Mouse (Mus musculus) embryo, embryonic 10.5 days (tissue): Measurements from ENCODE around the gene Dnase1l3.

Source experiments
- DNase-seq: peaks from one replicate; pipeline ENCODE4 v3.0.0-alpha.2; 2015; ENCODE audit warnings: low spot score

The Dnase1l3 gene

DNA sequence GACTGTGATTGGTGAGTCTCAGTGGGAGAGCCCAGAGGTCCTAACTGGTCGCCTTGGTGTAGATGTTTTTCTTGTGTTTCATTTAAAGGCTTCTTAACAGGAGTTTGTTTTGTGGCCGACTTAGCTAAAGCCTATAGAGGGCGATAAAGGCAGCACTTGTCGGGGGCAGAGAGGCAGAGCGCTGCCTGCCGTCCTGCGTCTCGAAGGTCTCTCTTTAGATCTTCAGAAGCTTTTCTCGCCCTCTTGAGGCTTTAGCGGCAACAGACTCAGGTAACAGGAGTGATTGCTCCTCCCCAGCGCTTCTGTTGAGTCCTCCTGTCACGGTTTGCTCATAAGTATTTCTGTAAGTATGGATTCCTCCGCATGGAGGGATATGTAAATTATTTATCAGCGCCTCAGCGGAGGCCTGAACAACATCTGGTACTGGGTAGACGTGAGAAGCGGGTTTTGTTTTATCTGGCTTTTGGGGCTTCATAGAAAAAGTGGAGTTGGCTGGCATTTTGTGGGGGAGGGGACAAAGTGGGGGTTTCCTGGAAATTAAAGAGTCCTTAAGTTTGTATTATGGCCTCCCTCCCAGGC is 57.2 kb downstream of the Dnase1l3 start:
- DNase-seq = peak; percentile 67

DNA sequence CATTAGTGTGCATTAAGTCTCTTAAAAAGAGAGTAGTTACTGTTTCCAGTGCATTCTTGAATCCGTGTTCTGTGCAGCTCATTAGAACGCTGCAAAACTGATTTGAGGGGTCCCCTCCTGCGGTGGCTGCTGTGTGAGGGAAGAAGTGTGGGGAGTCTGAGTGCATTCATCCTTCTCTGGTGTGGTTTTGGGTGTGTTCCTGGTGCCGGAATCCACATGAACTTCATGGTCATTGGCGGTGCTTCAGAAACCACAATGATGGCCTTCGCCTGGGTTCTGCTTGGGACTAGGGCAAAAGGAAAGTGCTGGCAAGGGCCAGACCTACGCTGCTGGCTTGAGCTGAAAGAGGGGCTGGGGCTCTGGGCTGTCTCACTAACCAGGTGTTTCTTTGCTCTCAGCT is 60.2 kb downstream of the Dnase1l3 start:
- no peak for DNase-seq

DNA sequence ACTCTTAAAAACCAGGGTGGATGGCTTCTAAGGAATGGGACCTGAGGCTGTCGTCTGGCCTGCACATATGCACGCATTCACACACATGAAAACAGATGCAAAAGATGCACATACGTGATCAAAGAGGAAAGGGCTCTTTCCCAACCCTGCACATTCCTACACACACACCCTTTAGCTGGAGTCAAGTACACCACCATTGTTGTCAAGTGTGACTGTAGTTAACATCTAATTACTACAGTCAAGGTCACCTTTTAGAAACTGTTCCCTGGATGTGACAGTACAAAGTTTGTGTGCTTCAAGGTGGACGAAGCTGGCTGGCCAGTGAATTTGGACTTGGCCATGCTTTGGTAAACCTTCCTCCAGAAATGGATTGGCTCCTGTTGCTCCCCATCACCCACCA is 62.2 kb downstream of the Dnase1l3 start:
- DNase-seq = no peak

DNA sequence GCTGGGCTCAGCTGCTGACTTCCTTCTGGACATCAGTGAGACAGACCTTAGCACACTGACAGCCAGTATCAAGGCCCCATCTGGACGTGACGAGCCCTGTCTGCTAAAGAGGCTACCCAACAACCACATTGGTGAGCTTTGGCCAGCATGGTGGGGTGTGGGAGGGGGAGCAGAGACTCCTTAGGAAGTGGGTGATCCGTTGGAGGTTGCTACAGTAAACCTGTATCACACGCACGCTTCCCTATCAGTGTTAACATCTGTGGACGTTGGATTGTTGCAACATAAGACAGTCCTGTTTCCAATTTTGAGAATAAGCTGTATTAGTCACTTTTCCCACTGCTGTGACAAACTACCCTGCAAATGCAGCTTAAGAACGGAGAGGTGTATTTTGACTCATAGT is 65.3 kb downstream of the Dnase1l3 start:
- no peak for DNase-seq

DNA sequence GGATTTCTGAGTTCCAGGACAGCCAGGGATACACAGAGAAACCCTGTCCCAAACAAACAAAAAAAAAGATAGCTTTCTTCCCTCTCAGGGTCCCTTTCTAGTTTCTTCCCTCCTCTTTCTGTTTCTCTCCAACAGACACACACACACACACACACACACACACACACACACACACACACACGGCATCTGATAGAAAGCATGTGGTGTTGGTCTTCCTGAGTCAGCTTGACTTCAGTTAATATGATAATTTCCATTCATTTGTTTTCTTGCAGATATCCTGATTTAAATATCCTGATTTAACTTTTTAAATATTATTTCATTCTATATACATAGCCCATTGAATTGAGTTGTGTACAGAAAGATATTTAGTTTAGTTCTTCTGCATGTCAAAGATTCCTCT is 66.0 kb downstream of the Dnase1l3 start:
- no peak for DNase-seq

DNA sequence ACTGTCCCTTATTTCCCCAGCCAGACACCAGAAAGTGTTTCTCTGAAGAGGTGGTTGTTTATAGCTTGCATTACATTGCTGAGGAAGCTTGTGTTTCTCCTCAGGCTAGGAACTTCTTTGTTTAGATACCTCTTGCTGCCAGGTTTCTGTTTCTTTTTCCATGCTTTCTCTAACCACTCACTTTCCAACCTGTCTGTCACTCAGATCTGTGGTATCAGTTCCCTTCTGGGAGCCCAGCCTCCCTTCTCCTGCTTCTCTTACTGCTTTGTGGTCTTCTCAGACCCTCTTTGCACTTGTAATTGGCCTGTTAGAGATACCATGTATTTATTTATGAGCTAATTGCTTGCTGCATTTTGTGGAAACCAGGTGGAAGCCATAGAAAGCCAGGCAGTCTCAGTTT is 70.7 kb downstream of the Dnase1l3 start:
- DNase-seq = no peak

DNA sequence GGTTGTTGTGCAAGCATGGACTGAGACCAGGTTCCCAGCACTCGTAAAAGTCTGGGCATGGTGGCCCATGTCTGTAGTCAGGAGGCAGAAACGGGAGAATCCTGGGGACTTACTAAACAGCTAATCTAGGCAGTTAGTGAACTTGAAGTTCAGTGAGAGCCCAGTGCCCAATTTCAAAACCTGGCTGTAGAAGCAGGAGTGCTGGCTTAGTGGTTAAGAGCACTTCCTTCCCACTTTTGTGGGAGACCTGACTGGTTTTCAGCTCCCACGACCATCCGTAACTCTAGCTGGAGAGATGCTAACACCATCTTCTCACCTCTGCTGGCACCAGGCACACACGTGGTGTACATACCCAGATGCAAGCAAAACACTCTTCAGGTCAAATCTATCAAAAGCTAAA is 72.9 kb downstream of the Dnase1l3 start:
- no peak for DNase-seq

DNA sequence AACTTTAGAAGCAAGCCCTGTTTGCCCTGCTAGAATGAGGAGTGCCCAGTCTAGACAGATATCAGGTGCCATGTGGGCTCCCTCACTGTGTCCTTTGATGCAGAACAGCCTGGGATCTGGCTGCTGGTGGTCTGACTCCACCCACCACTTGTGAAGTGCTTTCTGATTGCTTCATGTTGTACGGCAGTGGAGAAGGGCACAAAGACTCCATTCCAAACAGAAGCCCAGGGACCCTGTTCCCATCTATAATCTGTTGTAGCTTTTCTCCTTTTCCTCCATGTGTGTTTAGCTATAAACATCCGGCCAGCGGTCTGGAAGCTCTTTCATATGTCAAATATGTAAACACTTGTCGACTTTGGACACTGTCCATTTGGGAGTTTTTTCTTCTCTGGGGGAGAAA is 74.5 kb downstream of the Dnase1l3 start:
- no peak for DNase-seq

DNA sequence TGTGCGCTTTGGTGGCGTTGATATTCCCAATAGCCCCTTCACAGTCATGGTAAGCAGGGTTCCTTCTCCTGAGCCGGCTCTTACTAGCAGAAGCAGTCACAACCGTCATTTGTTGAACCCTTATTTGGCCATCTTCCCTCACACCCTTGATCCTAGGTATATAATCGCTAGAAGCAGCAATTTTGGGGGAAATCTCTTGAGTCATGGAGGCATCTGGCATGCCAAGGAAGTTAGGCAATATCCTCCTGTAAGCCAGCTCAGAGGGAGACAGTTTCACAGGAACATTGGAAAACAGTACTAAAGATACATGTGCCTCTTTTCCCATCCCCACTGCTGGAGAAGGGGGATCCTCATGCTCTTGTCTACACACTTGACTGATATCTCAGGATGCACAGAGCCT is 75.1 kb downstream of the Dnase1l3 start:
- DNase-seq = no peak

DNA sequence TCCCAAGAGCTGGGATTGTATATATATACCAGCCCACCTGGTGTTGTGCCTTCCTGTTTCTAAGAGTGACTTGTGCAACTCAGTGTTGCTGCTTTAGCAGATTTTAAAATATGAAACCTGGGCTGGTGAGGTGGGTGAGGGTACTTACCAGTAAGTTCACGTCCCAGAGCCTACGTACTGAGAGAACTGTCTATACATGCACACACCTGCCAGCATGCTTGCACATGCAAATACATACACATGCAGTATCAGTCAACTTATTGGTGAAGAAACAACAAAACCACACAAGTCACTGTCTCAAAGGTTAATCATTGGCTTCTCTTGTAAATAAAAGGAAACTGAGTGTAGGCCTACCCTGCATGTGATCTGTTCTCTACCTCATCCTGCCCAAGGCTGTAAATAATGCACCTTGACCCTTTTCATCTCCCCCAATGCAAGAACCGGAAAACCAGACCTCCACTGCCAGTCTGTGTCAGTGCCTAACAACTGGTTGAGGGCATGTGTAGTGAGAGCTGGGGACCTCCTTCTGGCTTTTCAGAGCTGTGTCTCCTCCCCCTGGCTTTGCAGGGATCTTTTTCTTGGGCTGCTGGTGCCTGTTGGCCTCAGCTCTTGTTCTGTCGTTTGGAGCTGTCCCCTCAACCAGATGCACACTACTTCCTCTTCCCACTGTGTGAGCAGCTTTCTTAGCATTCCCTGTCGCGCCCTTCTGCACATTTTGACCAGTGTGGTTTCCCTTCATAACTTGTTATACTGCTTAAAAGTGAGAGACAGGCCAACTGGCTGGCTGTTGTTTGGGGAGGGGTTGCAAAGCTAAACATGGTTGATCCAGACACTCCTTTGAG is 76.0 kb downstream of the Dnase1l3 start:
- no peak for DNase-seq
